Mouse (Mus musculus) adrenal gland, postnatal 36 days (tissue): Measurements from ENCODE around the gene Frmd7. TPM values are rescaled to one million over a fixed set of nuclear protein-coding genes. Genes with fewer than 3 reads are reported as not detected.
A peak's percentile ranks its signal among the peaks of the same experiment; 100 is the strongest.

ENCODE experiments used
- DNase-seq, 2 experiments: peaks; one replicate each; pipeline ENCODE4 v3.0.0; 2021; ENCODE audit warnings: mixed read lengths in 1 of 2
- long read RNA-seq, 2 experiments: library from polyadenylated mRNA; stranded (forward); transcript quantifications; one replicate each; pipeline ENCODE4 v2.0.0; 2021; ENCODE audit warnings: borderline sequencing depth in 2 of 2
- total RNA-seq, 2 experiments: library from RNA; stranded (reverse); gene quantifications; 2 replicates each; pipeline ENCODE4 v1.2.3; 2021

The Frmd7 gene
- not detected for total RNA-seq
- long read RNA-seq, experiment 1: 0 reads
- long read RNA-seq, experiment 2: 0 reads

- no peak for DNase-seq
Observed at GRCm38 (mm10) chrX:50942610-50943009, at the start of gene Frmd7. Gene Frmd7 (minus strand): TSS chrX:50942710.

GRCm38 (mm10) chrX:50991324-50991723, 48.8 kb upstream of the Frmd7 start:
- no peak for DNase-seq

GRCm38 (mm10) chrX:50989940-50990339, 47.4 kb upstream of the Frmd7 start:
- no peak for DNase-seq

- no peak for DNase-seq
Observed at GRCm38 (mm10) chrX:50988581-50988980, 46.1 kb upstream of the Frmd7 start.

- no peak for DNase-seq
Observed at GRCm38 (mm10) chrX:50978428-50978827, 35.9 kb upstream of the Frmd7 start.

GRCm38 (mm10) chrX:50972145-50972544, 29.6 kb upstream of the Frmd7 start:
- no peak for DNase-seq

GRCm38 (mm10) chrX:50969907-50970306, 27.4 kb upstream of the Frmd7 start:
- DNase-seq: no peak

- DNase-seq: no peak
Observed at GRCm38 (mm10) chrX:50968157-50968932, 25.8 kb upstream of the Frmd7 start.

GRCm38 (mm10) chrX:50965157-50965556, 22.6 kb upstream of the Frmd7 start:
- no peak for DNase-seq

- DNase-seq: no peak
Observed at GRCm38 (mm10) chrX:50962955-50963354, 20.4 kb upstream of the Frmd7 start.

GRCm38 (mm10) chrX:50948633-50949032, 6.1 kb upstream of the Frmd7 start:
- DNase-seq: peak; percentile 65 to 68

GRCm38 (mm10) chrX:50948116-50948515, 5.6 kb upstream of the Frmd7 start:
- no peak for DNase-seq

- DNase-seq: no peak
Observed at GRCm38 (mm10) chrX:50937117-50937516, 5.4 kb downstream of the Frmd7 start.

- no peak for DNase-seq
Observed at GRCm38 (mm10) chrX:50930309-50930708, 12.2 kb downstream of the Frmd7 start.

GRCm38 (mm10) chrX:50926893-50927545, 15.5 kb downstream of the Frmd7 start:
- DNase-seq: no peak

GRCm38 (mm10) chrX:50924629-50925364, 17.7 kb downstream of the Frmd7 start:
- DNase-seq: peak; percentile 4 to 21

GRCm38 (mm10) chrX:50918754-50919153, 23.8 kb downstream of the Frmd7 start:
- no peak for DNase-seq

GRCm38 (mm10) chrX:50917389-50917788, 25.1 kb downstream of the Frmd7 start:
- no peak for DNase-seq

GRCm38 (mm10) chrX:50909915-50910314, 32.6 kb downstream of the Frmd7 start:
- no peak for DNase-seq

GRCm38 (mm10) chrX:50903497-50903896, 39.0 kb downstream of the Frmd7 start:
- DNase-seq: no peak

GRCm38 (mm10) chrX:50887999-50888398, 54.5 kb downstream of the Frmd7 start:
- no peak for DNase-seq

- DNase-seq: no peak
Observed at GRCm38 (mm10) chrX:50874246-50875002, 68.1 kb downstream of the Frmd7 start.
